Comparison of ENCODE assay signal across 8 mouse cellular contexts in the genomic region with DNA sequence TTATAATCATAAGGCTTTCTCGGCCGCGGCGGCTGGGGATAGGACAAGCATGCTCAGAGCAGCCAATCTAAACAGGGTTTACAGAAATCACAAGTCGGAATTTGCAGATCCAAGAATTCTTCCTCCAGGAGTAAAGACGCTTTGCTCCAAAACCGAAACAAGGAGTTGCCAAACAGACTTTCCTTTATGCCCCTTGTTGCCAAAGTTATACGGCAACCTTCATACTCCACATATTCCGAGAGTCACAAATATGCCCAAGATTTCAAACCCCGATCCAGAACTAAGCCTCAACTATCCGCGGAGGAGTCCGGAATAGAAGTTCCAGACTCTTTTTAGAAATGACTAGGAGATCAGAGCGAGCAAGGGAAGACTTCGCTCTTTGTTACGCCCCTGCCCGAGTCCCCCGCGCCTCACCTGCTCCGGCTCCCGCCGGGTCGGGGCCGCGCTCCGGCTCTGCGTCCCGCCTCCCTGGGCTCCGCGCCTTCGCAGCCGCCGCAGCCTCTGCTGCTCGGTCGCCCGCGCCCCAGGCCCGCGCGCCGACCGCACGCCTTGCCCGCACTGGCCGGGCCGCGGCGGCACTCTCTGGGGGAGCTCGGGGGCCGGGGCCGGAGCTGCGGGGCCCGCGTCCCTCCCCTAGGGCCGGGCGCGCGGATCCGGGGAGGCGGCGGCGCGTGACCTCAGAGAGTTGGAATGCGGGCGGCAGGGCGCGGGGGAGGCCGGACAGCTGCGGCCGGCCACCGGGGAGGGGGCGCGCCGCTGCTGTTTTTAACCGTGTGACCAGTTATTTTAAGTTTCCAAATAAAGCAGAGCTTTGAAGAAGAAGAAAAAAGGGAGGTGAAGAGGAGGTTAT. TPM values are rescaled to one million over a fixed set of nuclear protein-coding genes. Genes with fewer than 3 reads are reported as not detected.
A peak's percentile ranks its signal among the peaks of the same experiment; 100 is the strongest.
DNase-seq lines count a peak whose midpoint lies in the region; ATAC-seq and TF ChIP-seq lines count a peak whose summit lies in the region.

A gene (minus strand): TSS at position 455 of the 850 bp plus-strand sequence.

- no peaks in the 10 kb centered on the region for H3K9me3 ChIP-seq in hindbrain, embryonic 12.5 days (replicated peaks)
- no peaks in the 10 kb centered on the region for H3K9me3 ChIP-seq in limb, embryonic 15.5 days
- H3K9me3 ChIP-seq in midbrain, postnatal 0 days (ENCODE audit: low read length): no peaks in the 10 kb centered on the region

- under 1% methylated on average over 74 of the region's 75 CpGs for WGBS in hindbrain, embryonic 12.5 days
- under 1% methylated on average over 74 of the region's 75 CpGs for WGBS in limb, embryonic 15.5 days
- WGBS in midbrain, postnatal 0 days: under 1% methylated on average over 64 of the region's 75 CpGs

- peak within 1 kb of the TSS; percentile 98 for H3K4me2 ChIP-seq in hindbrain, embryonic 12.5 days (replicated peaks)
- peak within 1 kb of the TSS; percentile 77 for H3K4me2 ChIP-seq in limb, embryonic 15.5 days
- peak within 1 kb of the TSS; percentile 99 for H3K4me2 ChIP-seq in midbrain, postnatal 0 days (ENCODE audit: low read depth, low read length, poor library complexity, severe bottlenecking)

- H3K27ac ChIP-seq in layer of hippocampus, adult 2 months: peak within 1 kb of the TSS; percentile 65
- H3K27ac ChIP-seq in brown adipose tissue, adult 24 weeks (replicated peaks; ENCODE audit: low read depth, low read length): peak within 1 kb of the TSS; percentile 89
- H3K27ac ChIP-seq in hindbrain, embryonic 12.5 days: peak within 1 kb of the TSS; percentile 40
- peak within 1 kb of the TSS; percentile 93 for H3K27ac ChIP-seq in limb, embryonic 15.5 days
- H3K27ac ChIP-seq in midbrain, postnatal 0 days (ENCODE audit: low read depth, low read length): no peak within 1 kb of the TSS

- no peaks in the 10 kb centered on the region for H3K36me3 ChIP-seq in hindbrain, embryonic 12.5 days
- H3K36me3 ChIP-seq in limb, embryonic 15.5 days: no peaks in the 10 kb centered on the region
- H3K36me3 ChIP-seq in midbrain, postnatal 0 days (ENCODE audit: insufficient read depth, low read length): no peaks in the 10 kb centered on the region

- peak within 1 kb of the TSS; percentile 61 for H3K4me3 ChIP-seq in layer of hippocampus, adult 2 months
- peak within 1 kb of the TSS; percentile 93 for H3K4me3 ChIP-seq in brown adipose tissue, adult 24 weeks (ENCODE audit: insufficient read depth, low read depth, low read length)
- peak within 1 kb of the TSS; percentile 81 for H3K4me3 ChIP-seq in hindbrain, embryonic 12.5 days
- peak within 1 kb of the TSS; percentile 80 for H3K4me3 ChIP-seq in limb, embryonic 15.5 days
- peak within 1 kb of the TSS; percentile 81 for H3K4me3 ChIP-seq in midbrain, postnatal 0 days (ENCODE audit: low read depth, low read length)

- H3K27me3 ChIP-seq in hindbrain, embryonic 12.5 days: peaks cover 23% of the 10 kb centered on the region
- no peaks in the 10 kb centered on the region for H3K27me3 ChIP-seq in limb, embryonic 15.5 days
- peaks cover 4% of the 10 kb centered on the region; the same call in 1 of the 2 replicates for H3K27me3 ChIP-seq in midbrain, postnatal 0 days (ENCODE audit: insufficient read depth, low read length)

- peaks cover 7% of the 10 kb centered on the region; the same call in 1 of the 2 replicates for H3K4me1 ChIP-seq in brown adipose tissue, adult 24 weeks (ENCODE audit: control insufficient read depth, insufficient read depth, insufficient read length, low read length)
- peaks cover 17% of the 10 kb centered on the region for H3K4me1 ChIP-seq in hindbrain, embryonic 12.5 days
- H3K4me1 ChIP-seq in limb, embryonic 15.5 days: peaks cover 29% of the 10 kb centered on the region
- H3K4me1 ChIP-seq in midbrain, postnatal 0 days (ENCODE audit: insufficient read depth, low read length): peaks cover 8% of the 10 kb centered on the region

- ATAC-seq in hindbrain, embryonic 12.5 days (ENCODE audit: low FRiP score): peak; percentile 47
- ATAC-seq in limb, embryonic 15.5 days (ENCODE audit: insufficient number of reproducible peaks, low FRiP score, low TSS enrichment, low read depth): peak; percentile 66; the same call in 1 of the 2 replicates
- 0 out of 2 replicates have a peak, but pooled peaks have one; percentile 29 for ATAC-seq in midbrain, postnatal 0 days (ENCODE audit: low FRiP score)

- TF ChIP-seq CTCF in layer of hippocampus, adult 2 months (conservative IDR thresholded peaks at IDR 0.05): no peak
- TF ChIP-seq CTCF in midbrain, postnatal 0 days (IDR thresholded peaks at IDR 0.05): no peak

- peak within 1 kb of the TSS; percentile 79 for H3K9ac ChIP-seq in hindbrain, embryonic 12.5 days
- peak within 1 kb of the TSS; percentile 93 for H3K9ac ChIP-seq in limb, embryonic 15.5 days
- peak within 1 kb of the TSS; percentile 73 for H3K9ac ChIP-seq in midbrain, postnatal 0 days (replicated peaks; ENCODE audit: low read length, poor library complexity, severe bottlenecking)

- DNase-seq in layer of hippocampus, adult 2 months (ENCODE audit: low spot score in 2 of 2): peak in 1 of 2 experiments; percentile 25
- DNase-seq in layer of hippocampus, adult 18-20 months (ENCODE audit: low spot score in 2 of 2): no peak
- peak; percentile 73 for DNase-seq in gastrocnemius, adult 18-20 months (ENCODE audit: low spot score)
- DNase-seq in midbrain, postnatal 0 days (ENCODE audit: low spot score): peak; percentile 28
- DNase-seq in layer of hippocampus, postnatal 36 days: no peak

RNA-seq across cellular contexts. Expression of the gene that starts here (rescaled TPM):
- total RNA-seq in layer of hippocampus, adult 2 months (2021): 1 to 10 TPM; 6.9 to 9.0 TPM
- 1 to 10 TPM; 6.8 to 7.1 TPM for total RNA-seq in layer of hippocampus, adult 18-20 months (2021)
- polyA plus RNA-seq in brown adipose tissue, adult 24 weeks (2012; ENCODE audit: insufficient read depth, insufficient read length, missing spikeins): 7.5 and 8.6 TPM in 2 replicates
- 10 to 100 TPM; 31.8 to 44.3 TPM for total RNA-seq in gastrocnemius, adult 18-20 months (2021)
- 7.2 and 7.4 TPM in 2 replicates for polyA plus RNA-seq in hindbrain, embryonic 12.5 days (2016; fragmentation: Nextera tagmentation; extraction: Ambion mirVana)
- 10.8 and 12.1 TPM in 2 replicates for polyA plus RNA-seq in limb, embryonic 15.5 days (2015; fragmentation: Nextera tagmentation; extraction: Ambion mirVana)
- 3.2 and 3.8 TPM in 2 replicates for total RNA-seq in midbrain, postnatal 0 days (2014; rRNA removed)
- polyA plus RNA-seq in midbrain, postnatal 0 days (2015; fragmentation: Nextera tagmentation; extraction: Ambion mirVana): 2.7 TPM in 2 replicates
- total RNA-seq in layer of hippocampus, postnatal 36 days (2021): 1 to 10 TPM; 5.2 to 9.6 TPM

Comparison
In these comparisons a context has a peak if more than half of its experiments do, and no peak if none do; other contexts are left out.
1. DNase-seq: peak in gastrocnemius, adult 18-20 months (single experiment) and midbrain, postnatal 0 days (single experiment); none in layer of hippocampus, adult 18-20 months (0 of 2) and layer of hippocampus, postnatal 36 days (0 of 2).
2. Peak in every context shown above with its lines, with median percentiles within 50 percentile points of each other: H3K4me3 ChIP-seq, ATAC-seq, H3K4me2 ChIP-seq and H3K9ac ChIP-seq.